Mouse (Mus musculus) 3T3-L1 (cell line): ENCODE measurements at regions not wholly inside any gene's neighbourhood (a gene's known extent, or its start where the extent isn't known, plus 50 kb on each side); places are given as distances from the start of the nearest gene placed in this dataset.
A peak's percentile ranks its signal among the peaks of the same experiment; 100 is the strongest.

ENCODE experiments used
- DNase-seq: peaks from one replicate; pipeline ENCODE4 v3.0.0-alpha.2; 2015; ENCODE audit warnings: low read depth, low spot score

DNA sequence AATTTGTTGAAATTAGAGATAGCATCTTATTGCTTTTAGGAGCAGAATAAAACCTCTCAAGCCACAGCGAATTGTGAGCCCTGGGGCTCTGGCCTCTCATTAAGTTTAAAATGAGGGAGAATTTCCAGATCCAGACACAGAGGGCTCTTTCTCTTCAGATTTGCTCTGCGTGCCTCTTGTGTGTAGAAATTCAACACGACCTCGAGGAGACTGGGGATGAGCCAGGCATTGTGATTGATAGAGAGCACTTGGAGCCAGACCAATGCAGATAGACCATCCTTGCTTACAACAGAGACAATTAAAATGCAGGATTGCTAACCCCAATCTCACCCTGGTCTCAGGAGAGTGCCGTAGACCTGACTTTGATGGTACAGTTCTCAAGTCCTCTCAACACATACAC lies 121.9 kb upstream of the Gas1 start:
- DNase-seq: peak; percentile 35

DNA sequence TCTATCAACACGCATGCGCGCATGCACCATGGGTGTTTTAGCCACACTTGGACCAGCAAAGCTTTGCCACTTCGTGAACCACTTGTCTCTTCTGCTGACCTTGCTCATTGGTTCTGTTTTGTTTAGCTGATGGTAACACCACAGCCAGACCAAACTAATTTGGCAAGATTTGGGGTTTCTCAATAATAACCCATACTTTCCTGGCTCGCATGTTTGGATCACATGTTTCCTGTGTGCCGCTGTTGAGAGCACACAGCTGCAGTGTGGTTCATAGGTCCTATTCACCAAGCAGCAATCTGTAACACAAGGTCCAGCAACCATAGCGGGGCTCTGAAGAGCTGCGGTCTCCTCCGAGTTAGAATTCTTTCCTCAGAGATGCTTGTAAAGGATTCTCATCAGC lies 126.4 kb upstream of the Gas1 start:
- DNase-seq: no peak

DNA sequence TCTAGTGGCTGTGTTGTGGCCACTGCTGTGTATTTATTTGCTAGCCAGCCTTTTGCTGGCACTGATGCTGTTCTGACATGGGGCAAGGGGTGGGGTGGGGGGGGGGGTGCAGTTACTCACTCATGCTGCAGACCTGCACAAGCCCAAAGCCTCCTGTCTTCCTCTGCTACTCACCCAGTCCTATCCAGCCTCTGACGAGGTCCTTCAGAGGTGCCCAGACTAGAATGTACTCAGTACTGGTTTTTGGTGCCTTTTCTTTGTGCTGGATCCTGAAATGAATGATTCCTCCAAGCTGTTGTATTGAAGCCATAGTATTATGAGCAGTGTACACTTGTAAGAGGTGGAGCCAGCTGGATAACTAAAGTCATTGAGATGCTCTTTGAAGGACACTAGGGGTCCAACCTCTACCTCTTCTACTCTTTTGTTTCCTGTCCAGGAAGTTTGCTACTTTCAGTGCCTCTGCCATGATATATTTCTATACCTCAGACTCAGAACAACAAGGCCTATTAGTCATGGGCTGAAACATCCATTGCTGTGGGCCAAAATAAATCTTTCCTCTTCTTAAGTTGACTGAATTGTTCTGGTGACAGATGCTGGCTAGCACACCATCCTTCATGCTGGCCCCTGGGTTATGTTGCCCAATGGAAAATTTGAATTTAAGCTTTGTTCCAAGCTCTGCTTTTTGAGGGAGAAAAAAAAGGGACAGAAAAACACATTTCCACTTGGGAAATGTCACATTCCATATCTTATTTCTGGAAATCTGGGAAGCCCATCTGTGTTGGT lies 128.1 kb upstream of the Gas1 start:
- peak; percentile 91 for DNase-seq

DNA sequence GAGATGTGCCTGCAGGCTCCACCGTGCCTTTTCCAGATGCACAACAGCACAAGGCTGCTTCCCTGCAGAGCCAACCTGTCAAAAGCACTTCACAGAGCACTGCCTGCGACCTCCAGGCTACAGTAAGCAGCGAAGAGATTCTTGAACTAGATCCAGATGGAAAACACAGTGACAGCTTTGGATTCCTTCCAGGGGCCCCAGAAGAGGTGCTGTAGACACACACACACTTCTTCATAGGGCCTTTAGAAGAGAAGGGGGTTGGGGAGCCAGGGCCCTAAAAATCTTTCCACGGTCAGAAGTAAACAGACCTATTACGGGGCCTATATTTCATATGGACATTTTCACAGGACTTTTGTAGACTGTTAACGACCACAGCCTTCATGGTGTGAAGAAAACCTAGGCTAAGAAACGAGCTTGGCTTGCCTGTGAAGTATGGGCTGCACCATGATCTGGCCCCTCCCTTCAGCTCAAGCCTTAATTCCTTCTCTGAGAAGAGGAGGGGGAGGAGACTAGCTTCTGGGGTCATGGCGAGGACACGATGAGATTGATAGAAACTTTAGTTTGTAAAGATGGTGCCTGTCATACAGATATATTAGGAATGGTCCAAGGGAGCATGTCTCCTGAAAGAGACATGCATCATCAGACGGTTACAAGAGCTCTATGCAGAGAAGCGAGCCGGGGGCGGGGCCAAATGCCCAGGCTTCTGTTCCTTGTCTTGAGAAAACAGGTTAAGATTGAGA lies 131.1 kb upstream of the Gas1 start:
- peak; percentile 79 for DNase-seq

DNA sequence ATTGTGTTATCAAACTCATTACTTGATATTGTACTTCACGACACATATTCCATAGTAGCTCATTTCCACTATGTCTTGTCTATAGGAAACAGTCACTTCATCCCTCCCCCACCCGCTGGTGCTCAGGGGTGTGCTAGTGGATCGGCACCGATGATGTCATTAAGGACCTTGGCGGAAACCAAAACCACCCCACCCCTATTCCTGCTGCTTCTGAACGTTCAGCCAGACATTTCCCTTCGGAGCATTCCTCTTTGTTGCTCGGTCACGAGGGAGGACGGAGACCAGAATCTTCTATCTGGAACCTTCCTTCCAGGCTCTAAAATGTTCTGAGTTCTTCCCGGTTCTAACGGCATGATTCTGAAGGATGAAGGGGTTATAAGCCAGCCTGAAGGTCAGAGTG lies 132.3 kb upstream of the Gas1 start:
- no peak for DNase-seq

- DNase-seq: peak; percentile 32
Measured at GRCm38 (mm10) chr13:60309926-60310325, 132.8 kb upstream of the Gas1 start.

DNA sequence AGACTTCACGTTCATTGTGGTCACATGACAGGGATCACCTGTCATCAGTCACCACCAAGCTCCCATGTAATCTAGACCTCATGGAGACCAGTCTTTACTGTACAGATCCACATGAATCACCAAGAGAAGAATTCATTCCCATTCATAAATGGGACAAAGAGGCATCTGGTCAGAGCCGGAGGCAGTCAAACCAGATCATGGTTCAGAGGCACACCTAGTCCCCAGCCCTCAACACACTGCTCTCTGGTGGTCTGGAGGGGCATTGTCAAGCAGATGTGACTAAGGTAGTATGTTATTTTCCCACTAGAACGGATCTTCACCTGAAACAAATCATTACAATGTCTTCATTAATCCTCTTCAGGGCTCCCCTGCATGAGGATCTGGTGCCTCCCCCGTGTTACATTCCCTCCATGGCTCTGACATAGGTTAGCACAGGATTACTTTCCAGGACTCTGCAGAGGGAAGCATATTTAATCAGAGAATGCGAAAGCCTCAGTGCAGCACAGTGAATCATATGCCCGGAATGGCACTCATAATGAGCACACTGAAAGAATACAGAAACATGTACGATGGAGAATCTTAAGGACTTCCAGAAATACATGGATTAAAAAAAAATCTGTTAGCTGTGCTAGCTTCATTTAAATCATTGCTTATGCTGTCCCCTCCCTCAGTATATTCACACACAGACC lies 135.4 kb upstream of the Gas1 start:
- peak; percentile 71 for DNase-seq

GRCm38 (mm10) chr13:60318436-60319020 lies 141.4 kb upstream of the Gas1 start:
- no peak for DNase-seq

- no peak for DNase-seq
Measured at GRCm38 (mm10) chr13:60319268-60319667, 142.1 kb upstream of the Gas1 start.

DNA sequence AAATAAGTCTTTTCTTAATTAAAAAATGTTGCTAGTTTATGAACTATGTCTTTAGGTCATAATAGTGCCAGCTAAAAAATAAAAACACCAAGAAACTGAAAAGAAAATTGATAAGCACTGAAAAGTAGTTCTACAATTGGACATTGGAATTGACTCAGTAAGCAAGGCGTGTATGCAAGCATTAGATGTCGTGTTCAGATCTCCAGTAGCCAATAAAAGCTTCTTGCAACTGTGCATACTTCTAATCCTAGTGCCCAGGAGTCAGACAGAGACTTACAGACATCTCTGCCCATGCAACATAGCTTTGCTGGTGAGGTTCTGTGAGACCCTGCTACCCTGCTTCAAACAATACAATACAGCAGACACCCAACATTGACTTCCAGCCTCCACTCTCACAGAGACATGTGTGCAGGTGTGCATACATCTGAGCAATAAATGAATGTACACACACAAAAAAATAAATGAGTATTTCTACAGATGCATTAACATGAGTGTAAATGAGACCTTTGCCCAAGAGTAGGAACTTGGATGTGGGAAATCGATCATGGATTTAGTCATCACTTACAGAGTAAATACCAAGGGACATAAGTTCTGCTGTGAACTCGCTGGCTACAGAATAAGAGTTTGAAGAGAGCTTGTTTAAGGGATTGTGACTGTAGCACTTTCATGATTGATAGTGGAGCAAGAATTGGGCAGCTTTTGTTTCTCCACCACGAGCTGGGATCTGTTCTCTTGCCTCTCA lies 142.9 kb upstream of the Gas1 start:
- no peak for DNase-seq

GRCm38 (mm10) chr13:60322579-60322978 lies 145.4 kb upstream of the Gas1 start:
- no peak for DNase-seq

- DNase-seq: no peak
Measured at GRCm38 (mm10) chr13:60330475-60331258, 153.5 kb upstream of the Gas1 start.

DNA sequence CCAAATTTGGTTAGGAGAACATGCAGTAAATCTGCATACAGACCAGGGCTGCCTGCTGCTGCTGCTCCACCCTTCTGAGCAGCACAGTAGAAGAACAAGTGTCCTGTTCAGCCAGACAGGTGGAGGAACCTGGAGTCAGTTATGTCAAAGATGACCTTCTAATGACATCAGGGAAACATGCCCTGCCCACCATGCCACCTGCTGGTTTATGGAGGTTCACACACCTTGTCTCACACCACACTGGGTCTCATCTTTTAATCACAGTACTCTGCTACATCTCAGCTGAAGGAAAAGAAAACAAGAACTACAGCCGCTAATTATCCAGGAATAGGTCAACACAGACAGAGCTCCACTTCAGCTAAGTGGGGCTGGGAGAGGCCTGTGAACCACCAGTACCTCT lies 159.0 kb upstream of the Gas1 start:
- peak; percentile 16 for DNase-seq

DNA sequence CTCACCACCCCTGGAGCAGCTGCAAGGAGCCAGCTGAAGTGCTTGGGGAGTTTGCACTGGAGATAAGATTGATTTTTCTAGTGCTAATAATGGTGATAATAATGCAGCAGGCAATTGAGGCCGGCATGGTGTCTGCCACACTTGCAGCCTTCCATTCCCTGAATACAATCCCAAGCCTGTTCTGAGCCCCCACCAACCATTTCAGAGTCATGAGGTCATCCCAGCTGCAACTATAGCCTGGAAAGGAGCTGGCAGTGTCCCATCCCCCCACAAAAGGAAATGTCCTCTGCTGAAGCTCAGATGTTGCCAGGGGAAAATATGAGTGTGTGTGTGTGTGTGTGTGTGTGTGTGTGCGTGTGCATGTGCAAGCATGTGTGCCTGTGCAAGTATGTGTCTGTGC lies 160.2 kb upstream of the Gas1 start:
- peak; percentile 10 for DNase-seq

- DNase-seq: no peak
Measured at GRCm38 (mm10) chr13:60338107-60338506, 160.9 kb upstream of the Gas1 start.

DNA sequence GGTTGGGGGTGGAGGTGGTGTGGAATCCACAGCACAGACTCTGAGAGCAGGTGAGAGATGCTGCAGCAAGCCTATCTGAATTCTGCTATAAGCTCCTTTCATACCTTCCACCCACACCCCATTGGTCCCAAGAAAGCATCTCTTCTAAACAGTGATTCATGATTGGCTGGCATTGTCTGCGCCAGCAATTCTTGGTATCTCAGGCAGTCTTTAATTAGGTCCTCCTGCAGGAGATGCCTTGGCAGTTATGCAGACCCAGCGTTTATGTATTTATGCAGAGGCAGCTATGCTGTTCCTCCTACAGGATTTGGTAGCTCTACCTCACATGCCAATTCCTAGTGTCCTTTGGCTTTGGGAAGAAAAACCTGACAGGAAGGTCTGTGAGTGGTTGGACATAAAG lies 162.9 kb upstream of the Gas1 start:
- DNase-seq: peak; percentile 12

DNA sequence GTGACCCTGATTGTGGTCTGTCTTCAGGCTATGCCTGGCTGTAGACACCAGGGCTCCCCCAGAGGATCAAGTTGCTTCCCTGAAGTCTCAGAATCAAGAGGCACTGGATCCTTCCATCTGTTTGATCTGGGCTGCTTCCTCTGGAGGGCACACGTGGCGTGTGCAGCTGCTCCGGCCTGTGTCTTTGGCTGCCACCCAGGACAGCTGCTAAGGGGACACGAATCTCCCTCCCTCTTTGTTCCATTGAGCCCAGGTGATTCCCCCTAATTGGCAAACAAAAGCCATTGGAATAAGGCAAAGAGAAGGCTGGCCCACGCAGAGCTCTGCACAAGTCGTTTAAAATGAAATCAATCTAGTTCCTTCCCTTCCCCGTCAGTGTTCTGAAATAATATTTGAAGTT lies 170.7 kb upstream of the Gas1 start:
- DNase-seq: no peak

DNA sequence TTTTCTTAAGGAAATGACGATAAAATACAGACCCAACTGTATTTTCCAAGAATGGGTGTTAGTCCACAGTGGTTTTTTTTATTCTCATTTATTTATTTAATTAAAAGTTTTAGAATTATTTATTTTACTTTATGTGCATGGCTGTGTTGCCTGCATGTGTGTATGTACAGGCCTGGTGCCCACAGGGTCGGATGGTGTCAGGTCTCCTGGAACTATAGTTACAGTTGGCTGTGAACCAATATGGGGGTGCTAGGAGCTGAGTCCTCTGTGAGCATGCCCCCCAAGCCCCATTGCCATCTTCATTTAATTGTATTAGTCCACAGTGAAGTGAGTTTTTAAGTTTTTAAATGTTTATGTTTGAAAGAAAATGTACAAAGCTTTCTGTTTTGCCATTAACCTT lies 171.3 kb upstream of the Gas1 start:
- no peak for DNase-seq

DNA sequence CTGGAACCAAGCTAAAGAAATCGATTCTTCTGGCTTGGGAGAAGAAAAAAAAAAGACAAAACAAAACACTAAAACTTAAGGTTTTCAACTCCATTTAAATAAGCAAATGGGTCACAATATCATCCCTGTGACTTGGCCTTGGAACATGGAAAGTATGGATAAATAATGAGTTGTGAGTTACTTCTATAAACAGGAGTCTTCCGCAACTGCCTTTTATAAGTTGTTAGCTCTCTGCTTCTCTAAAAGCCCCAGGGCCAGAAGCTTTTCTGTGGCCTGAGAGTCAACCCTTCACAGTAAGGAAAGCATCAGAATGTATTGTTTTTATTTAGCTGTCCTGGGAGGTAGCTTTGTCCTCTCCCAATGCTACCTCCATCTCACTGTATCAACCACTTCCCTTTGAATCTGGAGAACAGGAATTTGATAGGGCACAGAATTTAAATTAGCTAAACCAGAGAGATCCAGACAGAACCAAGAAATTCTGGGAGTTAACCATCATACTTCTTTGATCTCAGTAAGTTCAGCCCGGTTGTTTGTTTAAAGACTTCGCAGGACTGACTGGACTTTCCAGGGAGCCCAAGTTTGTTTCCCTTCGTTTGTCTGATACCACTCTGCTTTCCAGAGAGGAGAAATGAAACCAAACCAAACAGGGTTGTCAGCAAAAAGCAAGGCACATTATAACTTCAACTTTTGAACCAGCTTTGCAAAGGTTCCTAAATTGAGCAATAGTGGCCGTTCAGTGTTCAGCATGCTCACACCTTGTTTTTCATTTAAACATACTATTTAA lies 178.7 kb upstream of the Gas1 start:
- DNase-seq: no peak
